Mouse (Mus musculus): Measurements from ENCODE around the gene Tiprl.

The Tiprl gene

GRCm38 (mm10) chr1:165201445-165202012, 35.3 kb downstream of the Tiprl start:
- no peak for DNase-seq (ENCODE audit: low read depth, low spot score)

DNA sequence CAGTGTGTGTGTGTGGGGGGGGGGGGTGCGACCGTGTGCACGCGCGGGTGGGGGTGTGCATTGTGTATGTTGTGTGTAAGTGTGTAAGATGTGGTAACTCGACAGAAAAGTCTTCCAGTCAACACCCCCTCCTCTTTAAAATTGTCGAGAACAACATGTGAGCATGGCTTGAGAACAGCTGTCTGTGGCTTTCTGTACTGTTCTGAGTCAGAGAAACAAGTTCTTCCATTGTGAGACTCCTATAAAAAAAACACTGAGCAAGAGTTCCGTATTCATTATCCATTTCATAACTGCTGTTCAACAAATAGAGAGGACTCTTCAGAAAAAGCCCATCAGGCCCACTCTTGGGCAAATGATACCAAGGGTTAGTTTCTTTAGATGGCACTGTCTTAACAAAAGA, 36.0 kb downstream of the Tiprl start:
- DNase-seq (ENCODE audit: low read depth, low spot score) = no peak

- DNase-seq (ENCODE audit: low read depth, low spot score) = no peak
Observed at GRCm38 (mm10) chr1:165199639-165200038, 37.2 kb downstream of the Tiprl start.

GRCm38 (mm10) chr1:165198951-165199350, 37.8 kb downstream of the Tiprl start:
- DNase-seq (ENCODE audit: low read depth, low spot score) = no peak

GRCm38 (mm10) chr1:165197875-165198274, 38.9 kb downstream of the Tiprl start:
- DNase-seq (ENCODE audit: low read depth, low spot score) = no peak

GRCm38 (mm10) chr1:165195396-165195960, 41.3 kb downstream of the Tiprl start:
- no peak for DNase-seq (ENCODE audit: low read depth, low spot score)

- no peak for DNase-seq (ENCODE audit: low read depth, low spot score)
Observed at GRCm38 (mm10) chr1:165194662-165195013, 42.2 kb downstream of the Tiprl start.

GRCm38 (mm10) chr1:165193880-165194661, 42.7 kb downstream of the Tiprl start, which contains the start of gene Sft2d2:
Sft2d2 (minus strand) TSS chr1:165194438.
- peak; percentile 81 for DNase-seq (ENCODE audit: low read depth, low spot score)

DNA sequence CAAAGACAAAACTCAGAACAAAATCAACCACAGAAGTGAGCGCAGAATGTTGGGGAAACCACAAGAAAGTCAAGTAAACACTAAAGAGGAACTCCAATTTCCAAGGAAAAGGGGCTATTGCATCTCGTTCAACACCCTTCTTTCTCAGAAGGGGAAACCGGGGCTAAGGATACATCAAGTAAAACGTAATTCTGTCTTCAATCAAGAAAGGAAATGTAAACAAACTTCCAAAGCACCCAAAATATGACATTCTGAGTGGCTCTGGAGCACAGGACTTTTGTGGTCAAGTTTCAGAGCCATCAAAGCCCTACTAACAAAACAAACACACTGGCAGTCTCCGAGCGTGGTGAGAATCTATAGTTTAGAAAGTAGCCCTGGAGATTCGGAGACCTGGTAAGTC, 43.4 kb downstream of the Tiprl start:
- no peak for DNase-seq (ENCODE audit: low read depth, low spot score)

- no peak for DNase-seq (ENCODE audit: low read depth, low spot score)
Observed at GRCm38 (mm10) chr1:165192714-165193264, 44.0 kb downstream of the Tiprl start.

DNA sequence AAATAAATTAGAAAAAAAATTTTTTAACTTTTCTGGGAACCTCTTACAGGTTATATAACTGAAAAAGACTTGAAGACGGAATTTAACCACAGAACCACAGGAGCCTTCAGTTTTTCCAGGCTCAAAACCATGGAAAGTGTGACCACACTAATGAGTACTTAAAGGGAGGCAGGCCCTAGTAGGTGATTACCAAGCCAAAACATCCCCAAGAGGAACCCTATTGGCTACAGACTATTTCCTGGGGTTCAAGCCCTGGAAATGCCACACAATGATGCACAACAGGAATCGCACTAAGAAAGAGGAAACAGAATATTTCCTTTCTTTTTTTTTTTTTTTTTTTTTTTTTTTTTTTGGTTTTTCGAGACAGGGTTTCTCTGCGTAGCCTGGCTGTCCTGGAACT, 44.7 kb downstream of the Tiprl start:
- DNase-seq (ENCODE audit: low read depth, low spot score) = no peak

- no peak for DNase-seq (ENCODE audit: low read depth, low spot score)
Observed at GRCm38 (mm10) chr1:165191611-165192010, 45.2 kb downstream of the Tiprl start.

DNA sequence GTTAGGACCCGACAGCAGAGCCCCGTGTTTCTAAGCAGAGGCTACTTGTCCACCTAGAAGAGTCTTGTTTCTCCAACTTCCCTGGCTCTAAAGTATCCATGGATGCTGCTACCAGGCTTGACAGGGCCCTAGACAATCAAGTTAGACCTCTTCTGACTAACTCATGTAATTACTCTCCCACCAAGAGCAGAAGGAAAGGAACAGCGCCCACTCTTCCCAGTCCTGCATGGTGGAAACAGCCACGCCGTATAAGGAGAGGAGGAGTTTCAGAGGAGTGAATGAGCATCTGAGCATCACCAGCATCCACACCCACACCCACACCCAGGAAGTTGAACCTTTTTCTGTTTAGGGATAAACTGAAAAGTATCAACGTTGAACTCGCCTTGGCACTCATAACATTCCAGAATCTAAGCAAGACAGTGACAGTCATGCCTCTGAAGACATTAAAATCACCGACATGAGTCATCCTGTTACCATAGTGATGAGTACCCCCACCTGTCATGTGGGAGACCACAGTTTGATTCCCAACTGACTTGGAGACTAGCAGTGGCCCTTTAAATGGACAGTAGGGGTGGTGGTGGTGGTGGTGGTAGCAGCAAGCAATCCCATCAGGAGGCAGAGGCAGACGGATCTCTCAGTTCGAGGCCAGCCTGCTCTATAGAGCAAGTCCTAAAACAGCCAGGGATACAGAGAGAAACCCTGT, 46.1 kb downstream of the Tiprl start:
- DNase-seq (ENCODE audit: low read depth, low spot score) = no peak

DNA sequence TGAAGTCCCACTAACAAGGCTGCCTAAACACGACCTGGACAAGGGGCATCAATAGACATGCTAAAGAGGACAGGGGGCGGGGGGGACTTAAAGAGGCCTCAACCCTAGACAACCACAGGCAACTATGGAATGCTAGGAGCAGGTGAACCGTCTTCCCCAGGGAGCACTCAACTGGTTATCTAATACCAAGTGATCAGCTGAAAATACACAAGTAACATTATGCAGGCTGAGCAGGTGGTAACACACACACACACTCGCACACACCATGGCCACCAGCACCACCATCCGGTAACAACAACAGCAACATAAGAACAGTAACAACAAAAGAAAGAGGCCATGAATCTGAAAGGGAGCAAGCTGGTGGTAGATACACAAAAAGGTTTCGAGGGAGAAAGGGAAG, 46.7 kb downstream of the Tiprl start:
- no peak for DNase-seq (ENCODE audit: low read depth, low spot score)

GRCm38 (mm10) chr1:165188806-165189580, 47.8 kb downstream of the Tiprl start:
- DNase-seq (ENCODE audit: low read depth, low spot score) = no peak

DNA sequence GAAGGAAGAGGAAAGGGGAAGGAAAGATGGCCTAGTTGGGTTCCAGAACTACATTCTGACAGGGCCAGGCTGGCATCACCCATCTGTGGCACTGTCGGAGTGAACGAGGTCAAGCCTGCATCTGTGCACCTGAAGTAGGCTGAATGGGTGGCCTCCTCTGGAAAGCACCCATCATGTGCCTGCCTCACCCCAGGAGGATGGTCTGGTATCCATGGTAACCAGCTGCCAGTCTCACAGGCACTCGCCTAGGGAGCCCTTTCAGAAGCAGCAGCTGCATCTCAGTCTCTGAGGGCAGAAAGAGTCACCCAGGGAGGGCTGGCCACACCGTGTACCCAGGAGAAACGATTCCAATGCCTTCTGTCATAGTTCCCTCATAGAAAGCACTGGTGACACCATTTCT, 49.4 kb downstream of the Tiprl start:
- DNase-seq (ENCODE audit: low read depth, low spot score) = no peak

GRCm38 (mm10) chr1:165186491-165186890, 50.3 kb downstream of the Tiprl start:
- no peak for DNase-seq (ENCODE audit: low read depth, low spot score)

- DNase-seq (ENCODE audit: low read depth, low spot score) = no peak
Observed at GRCm38 (mm10) chr1:165185116-165185515, 51.7 kb downstream of the Tiprl start.

DNA sequence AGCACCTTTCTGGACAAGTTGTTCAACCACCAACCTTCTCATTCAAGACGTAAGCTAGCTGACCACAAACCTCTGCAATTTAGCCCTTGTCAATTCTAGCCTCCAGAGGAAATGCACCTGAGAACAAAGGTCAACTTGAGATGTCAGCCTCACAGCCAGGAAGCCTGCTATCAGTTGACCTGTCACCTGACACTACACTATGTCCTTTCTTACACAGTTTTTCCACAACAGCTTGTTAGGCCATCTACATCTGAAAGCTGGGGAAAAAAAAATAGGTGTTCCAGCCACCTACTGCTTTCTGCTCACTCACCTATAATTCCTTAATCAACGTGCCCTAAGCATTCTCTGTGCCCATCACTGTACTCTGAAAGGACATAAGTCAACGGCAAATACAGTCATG, 52.6 kb downstream of the Tiprl start:
- DNase-seq (ENCODE audit: low read depth, low spot score) = no peak

DNA sequence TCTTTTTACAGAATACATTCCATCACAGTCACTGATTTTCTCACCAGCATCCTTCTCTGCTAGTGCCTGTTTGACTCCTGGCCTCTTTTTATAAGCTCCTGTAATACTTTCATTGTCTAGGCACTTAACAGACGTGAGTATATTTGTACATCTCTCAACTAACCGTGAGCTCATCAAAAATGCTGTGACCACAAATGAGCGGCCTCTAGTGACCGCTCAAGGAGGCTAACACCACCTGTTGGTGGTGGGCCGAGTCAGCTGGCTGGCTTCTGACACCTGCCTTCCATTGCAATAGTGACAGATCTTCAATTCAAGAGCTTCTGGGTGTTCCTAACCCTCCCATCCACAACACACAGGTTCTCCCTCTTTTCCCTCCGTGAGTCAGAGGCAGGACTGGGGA, 53.4 kb downstream of the Tiprl start:
- no peak for DNase-seq (ENCODE audit: low read depth, low spot score)

GRCm38 (mm10) chr1:165179321-165179720, 57.5 kb downstream of the Tiprl start:
- DNase-seq (ENCODE audit: low read depth, low spot score) = no peak

Measured in retina, adult 2 months (tissue).